Mouse (Mus musculus): Measurements from ENCODE around the gene Kxd1.

The Kxd1 gene

GRCm38 (mm10) chr8:70467907-70468306, 59.8 kb downstream of the Kxd1 start:
- no peak for DNase-seq (ENCODE audit: low spot score in 2 of 2)

- DNase-seq (ENCODE audit: low spot score in 2 of 2): no peak
These were observed 60.5 kb downstream of the Kxd1 start for GRCm38 (mm10) chr8:70467229-70467725.

DNA sequence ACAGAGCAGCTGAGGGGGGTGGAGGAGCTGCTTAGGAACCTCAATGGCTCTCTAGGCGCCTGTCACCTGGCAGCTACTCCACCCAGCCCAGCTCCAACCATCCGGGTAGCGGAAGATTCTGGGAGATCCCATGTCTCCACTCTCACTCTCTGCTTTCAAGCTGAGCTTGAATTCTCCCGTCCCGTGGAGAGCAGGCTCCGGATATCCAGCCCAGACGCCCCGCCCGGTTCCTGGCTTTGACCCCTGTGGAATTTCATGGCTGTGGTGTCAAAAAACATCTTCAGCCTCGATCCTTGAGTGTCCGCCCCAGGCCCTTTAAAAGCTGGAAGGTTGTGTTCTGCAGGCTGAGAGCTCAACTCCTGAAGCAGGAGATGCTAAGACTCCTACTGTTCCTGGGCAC, 61.0 kb downstream of the Kxd1 start:
- DNase-seq (ENCODE audit: low spot score in 2 of 2): no peak

DNA sequence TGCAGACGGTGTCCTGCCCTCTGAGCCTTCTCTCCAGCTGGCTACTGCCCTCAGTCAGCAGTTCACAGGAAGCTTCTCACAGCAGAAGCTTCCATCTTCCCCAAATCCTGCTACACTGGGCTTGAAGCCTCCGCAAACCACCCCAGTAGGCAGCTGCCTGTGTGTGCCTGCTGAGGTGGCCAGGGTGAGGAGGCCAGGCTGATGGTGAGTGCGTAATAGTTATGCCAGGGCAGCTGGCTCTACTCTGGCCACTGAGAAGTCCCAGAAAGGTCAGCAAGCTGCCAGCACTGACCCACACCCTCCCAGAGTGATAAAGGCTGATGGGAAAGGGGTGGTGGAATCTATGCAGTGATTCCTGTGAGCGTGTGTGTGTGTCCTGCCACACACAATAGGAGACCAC, 61.5 kb downstream of the Kxd1 start:
- no peak for DNase-seq (ENCODE audit: low spot score in 2 of 2)

DNA sequence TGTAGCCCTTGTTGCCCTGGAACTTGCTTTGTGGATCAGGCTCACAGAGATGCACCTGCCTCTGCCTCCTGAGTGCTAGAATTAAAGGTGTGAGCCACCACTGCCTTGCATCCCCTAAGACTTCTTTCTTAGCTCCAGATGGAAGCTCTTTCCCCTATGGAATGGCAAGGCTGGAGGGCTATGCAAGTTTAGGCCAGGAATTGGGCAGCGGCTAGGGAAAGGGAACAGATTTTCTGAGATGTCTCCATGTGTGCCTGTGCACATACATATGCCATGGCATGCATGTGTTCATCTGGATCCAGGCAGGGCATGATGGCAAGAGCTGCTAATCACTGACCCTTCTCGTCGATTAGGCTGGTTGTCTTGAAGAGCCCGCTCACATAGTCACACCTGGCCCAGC, 62.1 kb downstream of the Kxd1 start:
- no peak for DNase-seq (ENCODE audit: low spot score in 2 of 2)

DNA sequence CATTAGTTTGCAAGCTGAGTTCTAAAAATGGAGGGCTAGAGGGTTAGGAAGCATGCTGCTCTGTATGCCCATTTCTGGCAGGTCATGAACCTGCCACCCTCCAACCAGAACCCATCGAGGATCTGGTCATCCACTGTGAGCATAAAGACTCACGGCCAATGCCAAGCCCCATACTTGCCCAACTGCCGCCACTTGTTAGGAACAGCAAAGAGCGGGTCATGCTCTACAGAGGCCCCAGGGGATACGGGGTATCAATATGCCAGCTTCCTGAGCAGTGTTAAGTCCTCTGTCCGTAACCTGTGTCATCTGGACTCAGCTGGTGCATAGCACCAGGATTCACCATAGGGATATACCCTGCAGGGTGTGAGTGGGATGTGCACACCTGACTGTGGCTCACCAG, 63.6 kb downstream of the Kxd1 start:
- no peak for DNase-seq (ENCODE audit: low spot score in 2 of 2)

DNA sequence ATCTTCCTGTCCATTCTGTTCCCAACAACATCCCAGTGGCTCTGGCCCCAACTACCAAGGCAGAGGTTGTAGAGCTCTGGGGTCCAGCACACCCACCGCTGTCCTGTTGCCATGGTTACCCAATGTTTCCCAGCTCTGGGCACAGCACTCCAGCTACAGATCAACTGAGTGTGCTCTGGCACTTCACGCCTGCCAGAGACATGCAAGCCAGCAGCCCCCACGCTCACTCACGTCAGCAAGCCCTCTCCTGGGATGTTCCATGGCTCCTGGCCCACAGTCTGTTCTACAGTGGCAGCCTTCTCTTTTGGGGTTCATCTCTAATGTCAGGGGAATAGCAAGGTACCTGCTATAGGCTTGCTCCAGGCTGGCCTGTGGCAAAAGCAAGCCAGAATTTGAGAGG, 64.5 kb downstream of the Kxd1 start:
- no peak for DNase-seq (ENCODE audit: low spot score in 2 of 2)

DNA sequence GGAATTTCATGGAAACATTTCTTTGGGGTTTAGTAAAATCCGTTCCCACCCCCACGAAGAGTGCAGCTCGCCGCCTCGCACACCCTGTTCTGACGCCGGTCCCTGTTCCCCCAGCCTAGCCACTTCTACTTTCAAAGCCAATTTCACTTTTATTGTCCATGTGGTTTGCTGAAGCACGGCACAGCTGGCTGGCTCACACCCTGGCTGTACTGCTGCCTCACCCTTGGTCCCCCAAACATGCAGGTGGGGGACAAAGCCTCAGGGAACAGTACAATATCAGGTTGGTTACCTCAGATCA, 65.3 kb downstream of the Kxd1 start:
- no peak for DNase-seq (ENCODE audit: low spot score in 2 of 2)

GRCm38 (mm10) chr8:70461765-70462515, 65.8 kb downstream of the Kxd1 start:
- DNase-seq (ENCODE audit: low spot score in 2 of 2): no peak

- DNase-seq (ENCODE audit: low spot score in 2 of 2): no peak
These were observed 67.2 kb downstream of the Kxd1 start for GRCm38 (mm10) chr8:70460606-70461005.

DNA sequence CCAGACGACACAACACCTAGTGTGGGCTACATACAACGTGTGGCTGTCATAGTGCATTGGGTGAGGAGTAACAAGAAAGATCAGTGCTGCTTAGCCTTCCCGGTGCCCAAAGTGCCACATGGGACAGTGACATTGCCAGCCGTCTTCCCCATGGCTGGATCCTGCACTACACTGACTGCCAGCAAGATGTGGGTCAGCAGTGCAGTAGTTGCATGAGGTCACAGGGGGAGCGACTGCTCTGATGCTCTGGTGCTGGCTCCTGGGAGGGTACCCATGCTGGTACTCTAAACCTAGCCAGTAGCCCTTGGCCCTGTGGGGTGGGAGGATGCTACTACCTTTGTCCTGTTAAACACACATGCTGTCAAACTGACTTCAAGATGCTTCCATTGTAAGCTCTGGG, 67.6 kb downstream of the Kxd1 start:
- DNase-seq (ENCODE audit: low spot score in 2 of 2): no peak

DNA sequence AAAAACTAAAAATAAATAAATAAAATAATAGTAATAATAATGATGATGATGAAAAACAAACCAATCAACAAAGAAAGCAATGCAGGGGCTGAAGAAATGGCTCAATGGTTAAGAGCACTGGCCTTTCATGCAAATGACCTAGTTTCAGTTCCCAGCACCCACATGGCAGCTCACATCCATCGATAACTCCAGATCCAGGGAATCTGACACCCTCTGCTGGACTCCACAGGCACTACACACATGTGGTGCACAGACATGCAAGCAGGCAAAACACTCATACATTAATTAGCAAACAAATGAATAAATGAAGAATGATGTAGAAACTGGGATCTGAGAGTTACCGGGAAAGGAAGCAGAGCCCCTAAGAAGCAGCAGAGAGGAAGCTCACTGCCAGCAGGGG, 68.1 kb downstream of the Kxd1 start:
- DNase-seq (ENCODE audit: low spot score in 2 of 2): no peak

- no peak for DNase-seq (ENCODE audit: low spot score in 2 of 2)
These were observed 69.3 kb downstream of the Kxd1 start for GRCm38 (mm10) chr8:70458462-70458861.
